Mouse (Mus musculus) bone marrow macrophage, adult 2 months (primary cell): ENCODE data around the gene Wdr24.

Experiments used
- CTCF ChIP-seq: IDR thresholded peaks from 2 replicates; pipeline ENCODE4 v1.5.1; 2012; ENCODE audit warnings: low read depth, mild to moderate bottlenecking, low read length, moderate library complexity
- POLR2A ChIP-seq: IDR thresholded peaks from 2 replicates; pipeline ENCODE4 v1.6.1; 2012; ENCODE audit warnings: mild to moderate bottlenecking, low read depth, low read length, borderline replicate concordance

GRCm38 (mm10) chr17:25832436-25833290 is 9.2 kb downstream of the Wdr24 start:
- TF ChIP-seq CTCF (no peak), POLR2A (no peak; the same call in 1 of the 2 replicates)
